Comparison of ENCODE assay signal across 9 mouse cellular contexts in the genomic region with DNA sequence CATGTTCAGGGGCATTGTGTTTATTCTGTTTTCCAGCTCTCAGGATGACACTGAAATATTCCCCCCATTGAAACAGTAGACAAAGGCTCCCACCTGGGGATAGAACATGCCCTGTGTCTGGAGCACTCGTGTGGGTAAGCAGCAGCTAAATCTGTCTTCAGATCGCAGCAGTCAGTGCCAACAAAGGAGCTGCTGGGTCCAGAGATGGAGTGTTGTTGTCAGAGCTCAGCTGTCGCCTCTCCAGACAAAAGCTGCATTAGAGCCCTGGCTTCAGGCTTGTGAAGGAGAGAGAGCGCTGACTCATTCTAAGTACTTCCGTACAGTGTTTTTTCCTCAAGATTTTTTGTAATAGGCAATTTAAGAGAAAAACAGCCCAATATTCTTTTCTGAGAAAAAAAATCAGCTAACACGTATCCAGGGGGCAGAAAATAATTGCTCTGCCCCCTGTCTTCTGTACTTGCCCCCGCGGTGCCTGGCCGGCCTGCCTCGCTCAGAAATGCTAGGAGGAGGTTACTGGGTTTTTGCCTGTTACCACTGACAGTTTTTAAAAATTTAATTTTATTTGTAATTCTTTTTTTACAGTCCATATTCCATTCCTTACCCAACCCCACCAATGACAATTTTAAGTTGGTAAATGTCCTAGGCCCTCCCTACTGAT. TPM values are rescaled to one million over a fixed set of nuclear protein-coding genes. Genes with fewer than 3 reads are reported as not detected.
DNase-seq lines count a peak whose midpoint lies in the region; ATAC-seq and TF ChIP-seq lines count a peak whose summit lies in the region.
"Had no signal": no experiment of that assay in that cellular context is flagged by ENCODE, and none has a peak within 500 bp of the region (broad histone marks: within the 10 kb centered on the region; RNA-seq: fewer than 3 reads in every experiment).

No protein-coding gene starts in this region.

- no peaks in the 10 kb centered on the region for H3K9me3 ChIP-seq in hindbrain, postnatal 0 days (ENCODE audit: low read length)
- no peaks in the 10 kb centered on the region for H3K9me3 ChIP-seq in midbrain, embryonic 12.5 days

- peak; percentile 61; the same call in 1 of the 2 replicates for ATAC-seq in hindbrain, postnatal 0 days
- ATAC-seq in midbrain, embryonic 12.5 days (ENCODE audit: low FRiP score, low read depth): peak; percentile 89
- no peak for ATAC-seq in megakaryocyte, adult 5-6 weeks (ENCODE audit: poor library complexity, severe bottlenecking)

- DNase-seq in cerebellum, postnatal 10 days: peak; percentile 50 to 57
- DNase-seq in cerebellum, adult 11 months: no peak
- DNase-seq in embryo, embryonic 11 days: peak; percentile 54
- peak; percentile 54 for DNase-seq in hindbrain, postnatal 0 days (ENCODE audit: low spot score)
- DNase-seq in adrenal gland, postnatal 4 days (ENCODE audit: low spot score in 2 of 2): no peak
- no peak for DNase-seq in thymus, adult 2 months

- H3K36me3 ChIP-seq in hindbrain, postnatal 0 days (ENCODE audit: insufficient read depth, low read length): no peaks in the 10 kb centered on the region
- H3K36me3 ChIP-seq in midbrain, embryonic 12.5 days: no peaks in the 10 kb centered on the region
- H3K36me3 ChIP-seq in thymus, adult 2 months (ENCODE audit: control insufficient read depth, insufficient read depth, low read length): no peaks in the 10 kb centered on the region

- TF ChIP-seq POLR2A in thymus, adult 2 months (IDR thresholded peaks at IDR 0.05; ENCODE audit: control insufficient read depth, extremely low read depth, insufficient read depth, low read length, poor library complexity): no peak

- H3K27me3 ChIP-seq in hindbrain, postnatal 0 days (ENCODE audit: insufficient read depth, low read length): no peaks in the 10 kb centered on the region
- H3K27me3 ChIP-seq in midbrain, embryonic 12.5 days: no peaks in the 10 kb centered on the region
- no peaks in the 10 kb centered on the region for H3K27me3 ChIP-seq in thymus, adult 2 months (ENCODE audit: control insufficient read depth, insufficient read depth, low read length)

- H3K27ac ChIP-seq in hindbrain, postnatal 0 days: no peak overlapping the region
- peak overlapping the region; percentile 63 for H3K27ac ChIP-seq in midbrain, embryonic 12.5 days (replicated peaks)
- no peak overlapping the region for H3K27ac ChIP-seq in thymus, adult 2 months (ENCODE audit: control insufficient read depth, insufficient read depth, low read length)

- H3K4me2 ChIP-seq in hindbrain, postnatal 0 days (ENCODE audit: low read depth, low read length): no peak overlapping the region
- no peak overlapping the region for H3K4me2 ChIP-seq in midbrain, embryonic 12.5 days (replicated peaks)

- H3K4me3 ChIP-seq in hindbrain, postnatal 0 days (ENCODE audit: low read length): no peak overlapping the region
- no peak overlapping the region for H3K4me3 ChIP-seq in midbrain, embryonic 12.5 days
- no peak overlapping the region for H3K4me3 ChIP-seq in thymus, adult 2 months (ENCODE audit: control insufficient read depth, insufficient read depth, low read length)

- H3K4me1 ChIP-seq in hindbrain, postnatal 0 days (ENCODE audit: insufficient read depth, low read length): no peaks in the 10 kb centered on the region
- H3K4me1 ChIP-seq in midbrain, embryonic 12.5 days: peaks cover 11% of the 10 kb centered on the region
- H3K4me1 ChIP-seq in thymus, adult 2 months (replicated peaks; ENCODE audit: control insufficient read depth, insufficient read depth, low read length): no peaks in the 10 kb centered on the region

- H3K9ac ChIP-seq in hindbrain, postnatal 0 days (replicated peaks; ENCODE audit: low read length): no peak overlapping the region
- no peak overlapping the region for H3K9ac ChIP-seq in midbrain, embryonic 12.5 days (replicated peaks)

- no peak for TF ChIP-seq CTCF in hindbrain, postnatal 0 days (IDR thresholded peaks at IDR 0.05; ENCODE audit: low read depth)
- no peak for TF ChIP-seq CTCF in thymus, adult 2 months (IDR thresholded peaks at IDR 0.05; ENCODE audit: borderline replicate concordance, control insufficient read depth, extremely low read depth, insufficient read depth, low read length, poor library complexity)

- 50% methylated on average over 10 of the region's 10 CpGs for WGBS in hindbrain, postnatal 0 days
- 49% methylated on average over 10 of the region's 10 CpGs for WGBS in midbrain, embryonic 12.5 days
- WGBS in thymus, adult 2 months: 81% methylated on average over 10 of the region's 10 CpGs

RNA-seq across cellular contexts. Expression of a gene that starts 21.6 kb away (rescaled TPM):
- not detected in 2 replicates for total RNA-seq in hindbrain, postnatal 0 days (2014; rRNA removed)
- not detected in 2 replicates for polyA plus RNA-seq in hindbrain, postnatal 0 days (2015; fragmentation: Nextera tagmentation; extraction: Ambion mirVana)
- polyA plus RNA-seq in midbrain, embryonic 12.5 days (2016; fragmentation: Nextera tagmentation; extraction: Ambion mirVana): not detected in 2 replicates
- not detected in 2 replicates for total RNA-seq in megakaryocyte, adult 5-6 weeks (2015)
- not detected in 2 replicates for total RNA-seq in megakaryocyte, adult 5-6 weeks (2017)
- total RNA-seq in adrenal gland, postnatal 4 days (2021): not detected
- polyA plus RNA-seq in thymus, adult 2 months (2012; rRNA removed): not detected in 2 replicates
- total RNA-seq: layer of hippocampus, postnatal 14 days had no signal

Comparison
In these comparisons a context has a peak if more than half of its experiments do, and no peak if none do; other contexts are left out.
1. DNase-seq: peak in cerebellum, postnatal 10 days (2 of 2), embryo, embryonic 11 days (single experiment) and hindbrain, postnatal 0 days (single experiment); none in cerebellum, adult 11 months (single experiment), adrenal gland, postnatal 4 days (0 of 2) and thymus, adult 2 months (single experiment).